Mouse (Mus musculus) retina, embryonic 14.5 days (tissue): ENCODE measurements around the gene Sec1.

Source experiments
- DNase-seq: peaks from one replicate; pipeline ENCODE4 v3.0.0-alpha.2; 2015; ENCODE audit warnings: low spot score

The Sec1 gene

GRCm38 (mm10) chr7:45641391-45642040 lies 52.7 kb downstream of the Sec1 start:
- DNase-seq: no peak

GRCm38 (mm10) chr7:45640191-45640957 lies 53.8 kb downstream of the Sec1 start:
- DNase-seq: no peak

GRCm38 (mm10) chr7:45639561-45640027 lies 54.6 kb downstream of the Sec1 start, which contains the start of gene Mamstr:
TSS of gene Mamstr (plus strand) at chr7:45639977.
- no peak for DNase-seq

DNA sequence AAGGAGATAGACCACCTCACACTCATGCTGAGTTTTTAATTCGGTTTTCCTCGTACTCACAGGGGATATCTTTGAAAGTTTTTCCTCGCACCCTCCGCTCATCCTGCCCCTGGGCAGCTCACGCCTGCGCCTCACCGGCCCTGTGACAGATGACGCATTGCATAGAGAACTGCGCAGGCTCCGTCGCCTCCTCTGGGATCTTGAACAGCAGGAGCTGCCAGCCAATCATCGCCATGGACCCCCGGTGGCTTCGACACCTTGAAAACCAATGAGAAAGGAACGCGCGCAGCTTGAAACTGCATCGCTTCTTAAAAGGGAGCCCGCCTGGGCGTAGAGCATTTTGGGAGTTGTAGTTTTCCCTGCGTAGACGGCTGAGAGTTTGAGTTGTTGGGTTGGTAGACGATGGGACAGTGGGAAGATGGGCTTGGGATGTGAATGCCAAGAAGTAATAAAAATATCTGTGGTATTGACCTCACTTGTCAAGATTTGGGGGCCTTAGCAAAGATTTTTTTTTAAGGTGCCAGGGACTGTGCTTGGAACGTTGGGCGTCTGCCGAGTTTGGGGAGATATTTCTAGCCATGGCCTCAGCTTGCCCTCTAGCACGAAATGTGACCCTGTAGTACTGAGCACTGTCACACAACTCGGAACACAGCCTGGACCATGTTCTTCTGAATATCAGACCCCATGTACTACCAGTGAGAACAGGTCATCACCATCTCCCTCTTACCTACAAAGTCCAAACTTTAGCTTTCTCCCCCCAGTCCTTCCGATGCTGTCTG lies 55.4 kb downstream of the Sec1 start:
- DNase-seq: peak; percentile 99

- DNase-seq: no peak
Observed at GRCm38 (mm10) chr7:45637710-45638109, 56.5 kb downstream of the Sec1 start.

DNA sequence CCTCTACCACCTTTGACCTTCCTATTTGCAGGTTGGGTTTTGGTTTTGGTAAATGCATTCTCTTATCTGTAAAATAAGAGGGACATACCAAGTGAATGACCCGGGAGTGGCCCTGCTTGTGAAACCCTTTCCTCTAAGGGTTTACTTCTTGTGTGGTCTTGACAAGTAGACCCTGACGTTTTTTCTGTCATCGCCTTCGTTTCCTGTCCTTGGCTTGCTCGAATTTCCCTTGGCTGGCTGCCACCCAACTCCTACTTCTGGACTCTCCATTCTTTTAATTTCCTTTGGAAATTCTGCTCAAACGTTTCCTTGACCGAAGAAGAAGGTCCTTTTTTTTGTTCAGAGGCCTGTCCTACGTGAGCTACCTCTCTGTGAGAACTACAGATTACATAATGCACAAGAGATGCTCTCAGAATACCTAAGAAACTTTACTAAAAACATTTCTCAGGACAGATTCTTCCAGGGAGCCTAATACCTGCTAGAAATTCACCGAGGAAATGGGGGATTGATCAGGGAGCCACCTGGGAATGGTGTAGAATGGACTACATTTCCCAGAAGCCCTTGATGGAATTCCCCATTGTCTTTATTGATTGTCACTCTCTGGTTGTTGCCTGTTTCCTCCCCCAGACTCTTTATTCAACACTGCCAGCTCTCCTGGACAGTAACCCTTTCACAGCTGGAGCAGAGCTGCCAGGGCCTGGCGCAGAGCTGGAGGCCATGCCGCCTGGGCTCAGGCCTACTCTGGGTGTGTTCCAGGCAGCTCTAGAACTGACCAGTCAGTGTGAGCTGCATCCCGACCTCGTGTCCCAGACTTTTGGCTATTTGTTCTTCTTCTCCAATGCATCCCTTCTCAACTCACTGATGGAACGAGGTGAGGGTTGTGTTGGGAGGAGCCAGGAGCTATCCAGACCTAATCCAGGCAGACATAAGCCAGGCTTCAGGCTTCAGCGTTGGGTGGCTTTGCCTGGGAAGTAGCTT lies 58.2 kb downstream of the Sec1 start:
- no peak for DNase-seq

- no peak for DNase-seq
Observed at GRCm38 (mm10) chr7:45634946-45635681, 59.1 kb downstream of the Sec1 start.

- peak; percentile 56 for DNase-seq
Observed at GRCm38 (mm10) chr7:45632499-45632898, 61.7 kb downstream of the Sec1 start.

- peak; percentile 47 for DNase-seq
Observed at GRCm38 (mm10) chr7:45630064-45630907, 63.9 kb downstream of the Sec1 start.

- peak; percentile 94 for DNase-seq
Observed at GRCm38 (mm10) chr7:45628364-45629294, 65.6 kb downstream of the Sec1 start.
